Mouse (Mus musculus) hindbrain, embryonic 11.5 days (tissue): ENCODE results near the gene Ttc23l. TPM values are rescaled to one million over a fixed set of nuclear protein-coding genes. Genes with fewer than 3 reads are reported as not detected.
"Not testable (repeated sequence)": the region's sequence is repeated elsewhere in the genome, so short reads cannot be mapped to it uniquely, and the experiment has no call there.

Experiments used
- ATAC-seq: fragments of 200-750 bp; cut with Nextera tagmentation; 2 replicates; pipeline ENCODE4 v1.8.0; 2017; ENCODE audit warnings: mild to moderate bottlenecking, moderate TSS enrichment, moderate library complexity; ENCODE audit not compliant: low FRiP score
- DNase-seq: peaks from one replicate; pipeline ENCODE4 v3.0.0-alpha.2; 2015; ENCODE audit warnings: low spot score
- H3K27ac ChIP-seq: fragments of 300-500 bp; sonication (generic); 2 replicates; pipeline ENCODE4 v1.5.1; 2014; ENCODE audit warnings: mild to moderate bottlenecking, low read depth, low read length
- H3K27me3 ChIP-seq: fragments of 300-500 bp; sonication (generic); 2 replicates; pipeline ENCODE4 v1.6.1; 2014; ENCODE audit warnings: mild to moderate bottlenecking, low read length, moderate library complexity, mixed read lengths; ENCODE audit not compliant: control insufficient read depth, insufficient read depth
- H3K36me3 ChIP-seq: fragments of 300-500 bp; sonication (generic); 2 replicates; pipeline ENCODE4 v1.6.1; 2014; ENCODE audit warnings: mild to moderate bottlenecking, low read length, moderate library complexity, mixed read lengths; ENCODE audit not compliant: control insufficient read depth, insufficient read depth
- H3K4me1 ChIP-seq: fragments of 300-500 bp; sonication (generic); replicated peaks from 2 replicates; pipeline ENCODE4 v1.6.1; 2014; ENCODE audit warnings: low read length, mixed read lengths; ENCODE audit not compliant: control insufficient read depth, insufficient read depth
- H3K4me2 ChIP-seq: fragments of 300-500 bp; sonication (generic); replicated peaks from 2 replicates; pipeline ENCODE4 v1.6.1; 2014; ENCODE audit warnings: mild to moderate bottlenecking, low read depth, low read length
- H3K4me3 ChIP-seq: fragments of 300-500 bp; sonication (generic); 2 replicates; pipeline ENCODE4 v1.5.1; 2014; ENCODE audit warnings: low read depth, low read length
- H3K9ac ChIP-seq: fragments of 300-500 bp; sonication (generic); 2 replicates; pipeline ENCODE4 v1.6.1; 2014; ENCODE audit warnings: low read depth, low read length
- H3K9me3 ChIP-seq: fragments of 300-500 bp; sonication (generic); 2 replicates; pipeline ENCODE4 v1.6.1; 2016; ENCODE audit warnings: low read length; ENCODE audit not compliant: control insufficient read depth
- WGBS: fragments of 180-500 bp; shearing (Covaris S2); extraction: QIAGEN DNeasy Blood & Tissue Kit; methylation state at CpG from one replicate; pipeline ENCODE4 v1.1.7; 2014; 5-methylcytosine and 5-hydroxymethylcytosine counted together
- polyA plus RNA-seq: library from polyadenylated mRNA; unstranded; fragments of >200 nt; fragmentation: Nextera tagmentation; extraction: Ambion mirVana; gene quantifications from 2 replicates; pipeline ENCODE4 v1.2.1, GENCODE M21; 2014

Gene Ttc23l
- polyA plus RNA-seq, 1 experiment from 2014 or later, result not detected

DNA sequence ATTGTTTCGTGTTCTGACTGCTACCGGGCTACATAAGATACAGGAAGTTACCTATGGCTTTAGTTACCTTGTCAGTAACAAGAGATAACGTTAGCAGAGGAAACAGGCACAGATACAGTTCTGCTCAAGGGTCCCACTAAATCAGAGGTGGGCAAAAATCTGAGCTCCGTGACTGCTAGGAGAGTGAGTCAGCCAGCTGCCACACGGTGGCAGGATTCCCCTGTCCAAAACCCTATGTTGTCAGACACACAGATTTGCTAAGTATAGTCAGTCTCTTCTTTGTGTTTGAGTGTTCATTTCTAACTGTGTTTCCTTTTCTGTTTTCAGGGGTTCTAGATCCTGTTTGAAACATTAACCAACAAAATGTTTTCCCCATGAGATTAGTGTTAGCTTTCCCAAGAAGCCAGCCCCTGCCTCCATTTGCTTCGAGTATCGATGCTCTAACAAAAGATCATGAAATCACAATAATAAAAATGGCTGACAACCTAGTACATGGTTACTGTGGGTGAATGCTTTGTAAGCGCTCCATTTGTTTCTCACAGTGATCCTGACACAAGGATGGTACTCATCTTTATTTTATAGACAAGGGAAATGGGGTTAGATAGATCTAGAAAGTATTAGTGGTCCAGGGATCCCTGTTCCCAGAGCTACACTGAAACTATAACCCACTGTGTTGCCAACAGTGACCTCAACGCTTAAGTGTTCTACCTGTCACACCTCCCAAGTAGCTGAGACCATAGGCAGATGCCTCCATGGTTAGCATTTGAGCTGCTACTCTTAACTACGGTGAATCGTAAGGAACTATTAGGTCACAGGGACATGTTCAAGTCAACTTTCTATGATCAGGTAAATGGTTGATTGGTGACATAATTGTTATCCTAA is 57.4 kb downstream of the Ttc23l start:
- DNase-seq (peak; percentile 79), ATAC-seq (peak; percentile 76)
- Histone ChIP-seq H3K4me1 (no peaks in the 10 kb centered on the region), H3K27me3 (no peaks in the 10 kb centered on the region), H3K9me3 (no peaks in the 10 kb centered on the region), H3K27ac (no peak overlapping the region), H3K9ac (no peak overlapping the region), H3K4me3 (no peak overlapping the region), H3K36me3 (no peaks in the 10 kb centered on the region), H3K4me2 (no peak overlapping the region)
- WGBS, result 62% methylated on average over 11 of the region's 11 CpGs

- H3K27me3 ChIP-seq, result no peaks in the 10 kb centered on the region
- DNase-seq (no peak), ATAC-seq (no peak)
- H3K9me3 ChIP-seq, result no peaks in the 10 kb centered on the region
- no peaks in the 10 kb centered on the region for H3K4me1 ChIP-seq
- H3K4me2 ChIP-seq, result no peak overlapping the region
- WGBS, result 86% methylated on average over 5 of the region's 5 CpGs
- no peaks in the 10 kb centered on the region for H3K36me3 ChIP-seq
- no peak overlapping the region for H3K9ac ChIP-seq
- no peak overlapping the region for H3K4me3 ChIP-seq
- no peak overlapping the region for H3K27ac ChIP-seq
Measured at GRCm38 (mm10) chr15:10500035-10500434, 58.4 kb downstream of the Ttc23l start.

GRCm38 (mm10) chr15:10499593-10499992 is 58.9 kb downstream of the Ttc23l start:
- no peak for DNase-seq
- no peak for ATAC-seq
- H3K27ac ChIP-seq, result no peak overlapping the region
- H3K4me2 ChIP-seq, result no peak overlapping the region
- no peaks in the 10 kb centered on the region for H3K9me3 ChIP-seq
- no peak overlapping the region for H3K4me3 ChIP-seq
- no peaks in the 10 kb centered on the region for H3K27me3 ChIP-seq
- WGBS, result 85% methylated on average over 5 of the region's 5 CpGs
- no peak overlapping the region for H3K9ac ChIP-seq
- no peaks in the 10 kb centered on the region for H3K4me1 ChIP-seq
- no peaks in the 10 kb centered on the region for H3K36me3 ChIP-seq

DNA sequence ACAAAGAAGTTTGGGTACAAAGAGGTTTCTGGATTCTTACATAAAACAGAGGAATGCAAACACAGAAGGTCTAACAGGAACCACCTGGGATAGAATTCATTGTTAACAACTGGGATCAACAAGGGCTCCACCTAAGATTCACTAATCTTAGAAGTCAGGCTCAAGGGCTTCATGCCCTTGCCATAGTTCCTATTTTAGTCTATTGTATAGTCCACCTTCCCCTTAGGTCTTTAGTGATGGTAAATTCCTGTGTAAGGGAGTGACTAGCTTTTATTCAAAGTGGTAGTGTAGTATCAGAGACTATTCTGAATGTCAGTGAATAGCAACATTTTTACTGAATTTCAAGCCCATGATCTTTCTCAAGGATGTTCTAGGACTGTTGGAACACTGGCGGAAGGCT is 61.8 kb downstream of the Ttc23l start:
- not testable (repeated sequence) for H3K27ac ChIP-seq, ATAC-seq, H3K4me1 ChIP-seq, H3K9ac ChIP-seq, H3K4me2 ChIP-seq, H3K9me3 ChIP-seq, H3K36me3 ChIP-seq, H3K4me3 ChIP-seq, H3K27me3 ChIP-seq, DNase-seq
- WGBS, result 100% methylated on average over 1 of the region's 1 CpGs

DNA sequence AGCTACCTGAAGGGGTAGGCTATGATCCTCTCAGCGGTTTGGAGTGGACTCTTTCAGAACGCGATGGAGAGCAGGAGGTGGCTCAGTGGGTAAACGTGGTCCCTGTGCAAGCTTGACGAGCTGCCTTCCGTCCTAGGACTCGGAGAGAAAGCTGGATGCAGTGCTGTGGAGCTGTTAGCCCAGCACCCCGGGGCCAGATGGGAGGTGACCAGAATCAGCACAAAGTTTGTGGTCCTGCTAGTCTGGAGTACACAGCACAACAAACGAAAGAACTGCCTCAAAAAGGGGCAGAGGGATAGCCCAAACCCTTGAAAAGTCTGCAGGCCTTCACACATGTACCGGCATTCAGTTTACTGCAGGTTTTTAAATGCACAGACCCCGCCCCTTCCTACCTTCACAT is 62.5 kb downstream of the Ttc23l start:
- Histone ChIP-seq H3K9me3 (no peaks in the 10 kb centered on the region), H3K4me2 (no peak overlapping the region), H3K9ac (no peak overlapping the region), H3K27me3 (no peaks in the 10 kb centered on the region), H3K4me1 (no peaks in the 10 kb centered on the region), H3K4me3 (no peak overlapping the region), H3K36me3 (no peaks in the 10 kb centered on the region), H3K27ac (no peak overlapping the region)
- ATAC-seq, result no peak
- no peak for DNase-seq
- 93% methylated on average over 11 of the region's 11 CpGs for whole genome bisulfite sequencing

DNA sequence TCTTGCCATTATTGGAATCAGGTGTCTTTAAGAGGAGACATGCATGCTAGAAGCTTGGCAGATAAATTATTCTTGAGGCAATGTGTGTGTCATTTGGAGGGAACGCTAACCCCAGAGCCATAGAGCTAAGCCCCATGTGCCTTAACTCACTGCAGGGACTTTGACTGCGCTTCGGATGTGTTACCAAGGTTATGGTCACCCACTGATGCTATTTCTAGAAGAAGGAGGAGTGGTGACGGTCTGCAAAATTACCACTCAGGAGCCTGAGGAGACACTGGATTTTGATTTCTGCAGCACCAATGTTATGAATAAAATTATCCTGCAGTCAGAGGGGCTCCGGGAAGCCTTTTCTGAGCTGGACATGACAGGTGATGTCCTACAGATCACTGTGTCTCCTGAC is 68.4 kb downstream of the Ttc23l start:
- no peak overlapping the region for H3K27ac ChIP-seq
- H3K9ac ChIP-seq, result no peak overlapping the region
- H3K27me3 ChIP-seq, result no peaks in the 10 kb centered on the region
- ATAC-seq (no peak), DNase-seq (no peak)
- 85% methylated on average over 5 of the region's 5 CpGs for WGBS
- H3K4me1 ChIP-seq, result no peaks in the 10 kb centered on the region
- no peaks in the 10 kb centered on the region for H3K9me3 ChIP-seq
- H3K4me3 ChIP-seq, result no peak overlapping the region
- H3K4me2 ChIP-seq, result no peak overlapping the region
- no peaks in the 10 kb centered on the region for H3K36me3 ChIP-seq

DNA sequence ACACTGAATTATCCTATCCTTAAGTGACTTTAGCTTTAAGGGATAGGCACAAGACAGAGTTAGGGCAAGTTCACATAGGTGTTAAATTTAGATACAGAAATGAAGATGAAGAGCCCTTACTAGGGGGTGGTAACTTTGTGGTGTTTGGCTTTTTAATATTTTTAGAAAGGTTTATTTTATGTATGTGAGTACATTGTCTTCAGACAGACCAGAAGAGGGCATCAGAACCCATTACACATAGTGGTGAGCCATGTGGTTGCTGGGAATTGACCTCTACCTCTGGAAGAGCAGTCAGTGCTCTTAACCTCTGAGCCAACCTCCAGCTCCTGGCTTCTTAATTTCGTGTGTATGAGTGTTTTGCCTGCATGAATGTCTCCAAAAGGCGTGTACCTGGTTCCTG is 71.2 kb downstream of the Ttc23l start:
- Histone ChIP-seq H3K27me3 (no peaks in the 10 kb centered on the region), H3K36me3 (no peaks in the 10 kb centered on the region), H3K9ac (no peak overlapping the region), H3K27ac (no peak overlapping the region), H3K4me3 (peak overlapping the region; percentile 67; the same call in 1 of the 2 replicates), H3K4me1 (no peaks in the 10 kb centered on the region), H3K9me3 (no peaks in the 10 kb centered on the region), H3K4me2 (0 out of 2 replicates have a peak overlapping the region, but pooled peaks have one; percentile 59)
- WGBS, result 77% methylated on average over 2 of the region's 2 CpGs
- DNase-seq (no peak), ATAC-seq (no peak)

GRCm38 (mm10) chr15:10486365-10486839 is 72.1 kb downstream of the Ttc23l start:
- no peaks in the 10 kb centered on the region for H3K4me1 ChIP-seq
- H3K9ac ChIP-seq, result peak overlapping the region; percentile 72
- ATAC-seq (peak; percentile 73), DNase-seq (no peak)
- no peaks in the 10 kb centered on the region for H3K9me3 ChIP-seq
- 2% methylated on average over 18 of the region's 18 CpGs for WGBS
- H3K27me3 ChIP-seq, result no peaks in the 10 kb centered on the region
- H3K27ac ChIP-seq, result no peak overlapping the region
- H3K4me2 ChIP-seq, result peak overlapping the region; percentile 59
- no peaks in the 10 kb centered on the region for H3K36me3 ChIP-seq
- H3K4me3 ChIP-seq, result peak overlapping the region; percentile 67
